Mouse (Mus musculus) testis, adult 2 months (tissue): ENCODE measurements around the gene Slc16a11.

Experiments
- CTCF ChIP-seq: fragments of 200-500 bp; IDR thresholded peaks from 2 replicates; pipeline ENCODE4 v1.5.1; 2012; ENCODE audit warnings: low read depth, mild to moderate bottlenecking, inconsistent platforms, low read length, moderate library complexity; ENCODE audit not compliant: control insufficient read depth, insufficient read depth, insufficient replicate concordance
- POLR2A ChIP-seq: fragments of 200-500 bp; IDR thresholded peaks from 2 replicates; pipeline ENCODE4 v1.6.1; 2012; ENCODE audit warnings: low read depth, mild to moderate bottlenecking, inconsistent platforms, low read length, moderate library complexity; ENCODE audit not compliant: control insufficient read depth

DNA sequence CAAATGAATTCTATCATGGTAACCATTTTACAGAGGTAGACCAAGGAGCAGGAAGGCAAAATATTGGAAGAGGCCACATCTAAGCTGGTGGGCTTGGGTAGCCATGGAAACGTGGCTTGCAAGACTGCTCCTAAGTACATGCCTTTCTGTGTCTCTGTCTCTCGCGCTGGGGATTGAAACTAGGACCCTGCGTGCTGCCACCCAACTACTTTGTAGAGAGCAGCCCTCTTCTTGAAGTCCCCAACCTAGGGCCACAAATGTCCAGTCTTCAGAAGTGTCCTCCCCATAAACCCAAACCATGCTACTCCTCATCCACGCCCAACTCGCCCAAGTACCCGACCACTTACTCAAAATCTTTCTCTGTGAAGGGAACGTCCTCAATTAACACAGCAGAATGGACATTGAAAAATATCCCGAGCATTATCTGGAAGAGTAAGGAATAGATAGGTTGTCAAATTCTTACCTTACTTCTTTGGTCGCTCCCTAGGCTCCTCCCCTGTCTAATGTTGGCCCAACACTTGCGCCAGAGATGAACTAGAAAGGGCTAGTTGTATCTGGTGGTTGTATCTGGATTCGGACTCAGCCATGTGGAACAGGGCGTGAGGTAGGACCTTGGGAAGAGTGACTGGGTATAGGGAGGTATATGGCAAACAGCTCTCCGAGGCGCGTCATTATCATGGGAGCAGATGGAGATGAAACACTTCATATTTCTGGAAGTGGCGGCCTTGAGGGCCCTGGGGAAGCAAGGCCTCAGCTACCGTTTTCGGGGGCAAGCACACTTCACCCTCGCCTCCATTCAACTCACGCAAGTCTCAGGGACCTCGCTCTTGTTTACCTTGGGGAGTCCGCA lies 26.3 kb downstream of the Slc16a11 start:
- TF ChIP-seq CTCF, result no peak
- no peak for TF ChIP-seq POLR2A
